Mouse (Mus musculus): Measurements from ENCODE around the gene Chst3.
A peak's percentile ranks its signal among the peaks of the same experiment; 100 is the strongest.
"Not testable (repeated sequence)": the region's sequence is repeated elsewhere in the genome, so short reads cannot be mapped to it uniquely, and the experiment has no call there.

Gene Chst3

DNA sequence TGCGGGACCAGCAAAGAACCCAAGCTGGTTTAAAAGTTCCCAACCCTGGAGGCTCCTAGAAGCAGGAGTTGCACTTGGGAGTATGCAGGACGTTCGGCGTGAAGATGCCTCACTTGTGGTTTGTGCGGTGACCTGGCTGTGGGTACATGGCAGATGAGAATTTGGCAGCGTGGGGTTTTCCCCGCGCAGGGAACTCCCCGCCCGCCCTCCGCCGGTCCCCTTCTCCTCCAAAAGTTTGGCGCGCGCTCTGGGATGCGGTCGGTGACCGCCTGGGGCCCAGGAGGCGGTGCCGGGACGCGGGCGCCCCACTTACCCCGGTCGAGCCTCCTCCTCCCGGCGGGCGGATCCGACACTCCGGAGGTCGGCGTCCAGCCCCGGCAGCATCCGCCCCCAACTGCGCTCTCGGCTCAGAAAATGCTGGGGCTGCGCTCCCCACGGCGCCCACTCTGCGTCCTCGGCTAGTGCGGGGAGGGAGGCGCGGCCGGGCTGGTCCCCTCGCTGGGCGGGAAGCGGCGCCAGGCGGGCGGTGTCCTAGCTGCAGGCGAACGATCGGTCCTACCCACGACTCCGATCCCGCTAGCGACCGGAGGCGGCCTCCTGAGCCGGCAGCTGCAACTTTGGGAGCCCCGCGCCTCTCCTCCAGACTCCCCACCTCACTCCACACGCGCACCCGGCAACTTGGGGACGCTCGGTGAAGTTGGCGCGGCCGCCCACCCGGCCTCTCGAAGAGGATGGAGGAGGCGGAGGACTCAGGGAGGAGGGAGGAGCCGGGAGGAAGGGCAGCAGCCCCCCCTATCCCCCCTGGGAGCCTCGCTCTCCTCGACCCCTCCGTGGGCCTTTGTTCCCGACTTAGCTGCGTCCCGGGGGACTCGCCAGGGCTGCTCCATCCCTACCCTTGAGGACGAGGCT, at the start of gene Chst3:
Gene Chst3 (minus strand): TSS at position 670 of the 909 bp plus-strand sequence.
- peak; percentile 86 for DNase-seq

DNA sequence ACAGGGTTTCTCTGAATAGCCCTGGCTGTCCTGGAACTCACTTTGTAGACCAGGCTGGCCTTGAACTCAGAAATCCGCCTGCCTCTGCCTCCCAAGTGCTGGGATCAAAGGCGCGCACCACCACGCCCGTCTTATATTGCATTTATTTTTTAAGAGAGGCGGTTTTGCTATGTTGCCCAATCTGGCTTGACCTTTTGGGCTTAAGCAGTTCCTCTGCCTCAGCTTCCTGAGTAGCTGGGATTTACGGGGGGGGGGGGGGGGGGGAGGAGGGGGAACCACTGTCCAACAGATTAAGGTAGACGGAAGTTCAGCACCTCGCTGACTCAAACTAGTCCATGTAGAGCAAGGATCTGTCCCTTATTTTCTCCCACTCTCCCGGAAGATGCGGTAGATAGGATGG, 49.7 kb upstream of the Chst3 start:
- no peak for DNase-seq

DNA sequence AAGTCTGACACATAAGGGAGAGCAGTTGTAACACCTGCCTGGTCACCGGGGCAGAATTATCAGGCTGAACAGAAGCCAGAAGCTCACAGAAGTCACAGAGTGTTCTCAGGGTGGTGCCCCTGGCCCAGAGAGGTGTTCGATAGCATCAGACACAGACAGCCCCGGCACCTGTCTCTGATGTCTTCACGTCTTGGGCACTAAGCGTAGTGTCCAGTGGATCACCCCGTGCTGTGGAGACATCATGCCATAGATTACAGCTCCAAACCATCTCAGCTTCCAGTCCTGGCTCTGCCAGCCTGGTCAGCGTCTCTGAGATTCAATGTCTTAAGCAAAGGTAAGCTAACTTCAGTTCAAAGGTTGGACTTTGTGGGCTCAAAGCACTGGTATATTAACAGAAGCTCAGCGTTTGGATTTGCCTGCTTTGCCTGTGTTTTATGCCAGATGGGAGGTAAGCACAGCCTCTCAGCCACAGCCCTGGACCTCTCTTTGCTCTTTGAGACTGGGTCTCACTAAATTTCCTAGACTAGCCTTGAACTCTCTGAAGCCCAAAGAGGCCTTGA, 47.9 kb upstream of the Chst3 start:
- no peak for DNase-seq

DNA sequence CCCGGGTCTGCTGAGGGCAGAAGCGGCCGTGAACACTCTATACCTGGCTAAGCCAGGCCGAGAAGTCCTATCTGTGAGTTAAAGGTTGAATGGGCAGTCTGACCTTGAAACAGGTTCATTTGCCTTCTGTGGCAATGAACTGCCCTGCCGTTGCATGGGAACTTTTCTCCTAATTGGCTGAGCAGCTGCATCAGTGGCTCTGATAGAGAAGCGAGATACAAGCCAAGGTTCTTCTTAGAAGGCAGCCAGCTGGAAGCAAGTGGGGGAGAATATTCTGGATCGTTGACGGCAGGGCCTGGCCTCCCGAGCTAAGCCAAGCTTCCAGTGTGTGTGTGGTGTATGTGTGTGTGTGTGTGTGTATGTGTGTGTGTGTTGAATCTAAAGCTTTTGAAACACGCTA, 46.2 kb upstream of the Chst3 start:
- peak; percentile 70 for DNase-seq

DNA sequence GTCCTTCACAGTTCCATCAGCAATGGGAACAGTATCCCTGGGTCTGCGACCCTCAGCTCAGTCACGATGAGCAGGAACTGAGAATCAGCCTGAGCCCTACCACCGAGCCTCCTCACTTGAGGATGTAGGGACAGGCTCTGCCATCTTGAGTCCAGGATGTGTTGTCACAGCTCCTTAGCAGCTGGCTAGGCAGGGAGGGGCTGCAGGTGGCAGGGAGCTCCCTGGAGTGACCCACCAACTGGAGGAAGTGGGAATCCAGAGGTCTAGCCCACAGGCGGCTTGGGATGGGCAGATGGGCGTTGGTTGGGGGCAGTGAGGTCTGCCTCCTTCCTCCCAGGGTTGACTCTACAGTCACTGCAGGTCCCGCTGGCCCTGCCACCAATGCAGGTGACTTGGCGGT, 44.3 kb upstream of the Chst3 start:
- DNase-seq: no peak

DNA sequence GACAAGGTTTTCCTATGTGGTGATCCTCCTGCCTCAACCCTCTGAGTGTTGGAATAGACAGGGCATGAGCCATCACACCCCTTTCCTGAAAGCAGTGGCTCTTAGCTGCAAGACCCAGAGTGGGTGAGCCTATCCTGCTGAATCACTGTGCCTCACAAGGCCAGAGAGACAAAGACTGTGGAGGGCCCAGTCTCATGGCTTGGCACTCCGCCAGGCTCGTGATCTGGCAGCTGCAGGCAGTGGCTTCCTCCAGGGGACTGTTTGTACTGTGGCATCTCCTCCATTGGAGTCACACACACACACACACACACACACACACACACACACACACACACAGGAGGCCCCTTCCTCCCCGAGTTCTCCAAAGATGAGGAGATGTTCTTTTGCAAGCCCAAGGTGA, 43.3 kb upstream of the Chst3 start:
- peak; percentile 94 for DNase-seq

DNA sequence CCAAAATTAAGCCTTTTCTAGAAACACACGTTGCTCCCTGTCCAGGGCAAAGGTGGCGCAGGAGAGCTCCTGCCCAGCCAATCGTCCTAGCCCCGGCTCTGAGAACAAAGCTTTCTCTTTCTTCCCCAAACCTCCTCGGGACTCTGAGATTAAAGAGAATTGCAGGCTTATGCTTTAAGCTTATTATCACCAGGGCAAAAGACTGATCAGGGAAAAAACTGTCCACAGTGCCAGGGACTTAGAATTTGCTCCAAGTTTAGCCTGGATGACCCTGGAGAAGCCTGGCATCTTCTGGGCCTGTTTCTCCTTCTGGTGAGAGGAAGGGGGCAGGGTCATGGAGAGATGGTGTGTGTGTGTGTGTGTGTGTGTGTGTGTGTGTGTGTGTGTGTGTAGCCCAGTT, 42.5 kb upstream of the Chst3 start:
- peak; percentile 51 for DNase-seq

DNA sequence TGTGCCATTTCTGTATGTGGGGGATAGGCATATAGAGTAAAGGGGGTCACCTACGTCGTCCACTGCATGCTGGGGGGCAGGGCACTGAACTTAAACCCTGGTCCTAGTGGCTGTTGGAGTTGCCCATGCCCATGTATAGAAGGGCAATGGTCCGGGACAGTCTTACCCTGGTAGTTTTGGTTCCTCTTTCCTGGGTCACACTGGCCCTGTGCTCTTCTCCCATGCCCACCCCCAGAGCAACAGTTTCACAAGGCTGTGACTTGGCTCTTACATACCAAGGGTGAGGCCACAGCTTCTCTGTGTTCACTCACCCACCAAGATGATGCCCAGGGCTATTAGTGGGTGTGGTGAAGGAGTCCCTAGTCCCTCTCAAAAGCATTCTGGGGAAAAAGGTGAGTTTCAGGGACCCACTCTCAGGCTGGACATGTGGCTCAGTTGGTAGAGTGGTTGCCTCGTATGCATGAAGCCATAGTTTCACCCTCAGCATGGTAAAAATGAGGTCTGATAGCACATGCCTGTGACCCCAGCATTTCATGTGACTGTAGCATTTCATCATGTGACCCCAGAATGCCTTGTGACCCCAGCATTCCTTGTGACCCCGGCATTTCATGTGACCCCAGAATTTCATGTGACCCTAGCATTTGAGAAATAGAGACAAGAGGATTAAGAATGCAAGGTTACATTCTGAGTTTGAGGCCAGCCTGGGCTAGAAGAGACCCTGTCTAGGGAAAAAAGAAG, 41.7 kb upstream of the Chst3 start:
- DNase-seq: no peak

DNA sequence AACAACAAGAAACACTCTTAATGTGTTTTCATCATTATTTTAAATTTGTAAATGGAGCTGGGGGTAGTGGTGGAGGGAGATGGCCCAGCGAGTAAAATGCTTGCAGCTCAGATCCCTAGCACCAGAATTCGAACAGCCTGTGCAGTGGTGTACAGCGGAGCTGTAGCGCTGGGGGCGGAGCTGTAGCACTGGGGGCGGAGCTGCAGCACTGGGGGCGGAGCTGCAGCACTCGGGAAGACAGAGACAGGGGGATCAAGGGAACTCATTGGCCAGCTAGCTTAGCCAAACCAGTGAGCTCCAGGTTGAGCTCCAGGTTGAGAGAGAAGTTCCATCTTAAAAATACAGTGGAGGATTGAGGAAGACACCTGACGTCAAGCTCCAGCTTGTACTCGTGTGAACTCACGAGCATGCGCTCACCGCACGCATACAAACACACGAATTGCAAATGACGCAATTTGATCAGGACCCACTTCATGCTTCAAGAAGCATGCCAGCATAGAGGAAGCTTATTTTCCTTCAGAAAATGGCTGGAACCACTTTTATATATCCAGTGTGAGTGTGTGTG, 38.3 kb upstream of the Chst3 start:
- DNase-seq: peak; percentile 35

DNA sequence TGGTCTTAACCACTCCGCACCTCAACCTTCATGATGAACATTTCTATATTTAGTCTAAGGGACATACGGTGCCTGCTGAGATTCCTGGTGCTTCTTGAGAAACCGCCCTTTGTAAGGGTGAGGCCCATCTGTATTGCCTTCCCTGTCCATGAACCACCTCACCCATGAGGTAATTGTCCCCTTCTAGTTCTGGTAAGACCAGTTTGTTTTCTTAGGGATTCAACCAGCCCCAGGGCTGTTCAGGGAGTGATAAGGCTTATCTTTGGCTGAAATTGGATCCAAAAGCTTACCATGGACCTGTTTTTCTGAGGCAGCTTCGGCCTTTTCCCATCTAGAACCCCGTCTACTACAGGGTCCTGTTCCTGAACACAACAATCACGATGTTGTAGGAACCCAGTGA, 37.0 kb upstream of the Chst3 start:
- DNase-seq: no peak

DNA sequence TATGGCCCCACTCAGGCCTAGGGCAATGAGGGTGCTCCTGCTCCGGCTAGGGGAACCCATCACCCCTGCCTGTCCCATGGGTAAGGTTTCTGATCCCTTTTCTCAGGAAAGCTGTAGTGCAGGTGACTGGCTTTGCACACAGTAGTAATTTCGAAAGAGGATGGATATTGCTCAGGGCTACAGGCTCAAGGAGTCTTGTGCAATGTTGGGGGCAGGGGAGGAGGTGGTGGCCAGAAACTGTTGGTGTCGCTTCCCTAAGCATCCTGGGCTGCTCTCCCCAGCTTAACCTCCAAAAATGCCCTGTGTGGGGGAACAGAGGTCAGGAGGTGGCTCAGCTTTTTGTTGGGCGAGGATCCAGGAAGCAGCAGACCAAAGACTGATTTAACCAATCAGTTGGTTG, 33.5 kb upstream of the Chst3 start:
- DNase-seq: no peak

DNA sequence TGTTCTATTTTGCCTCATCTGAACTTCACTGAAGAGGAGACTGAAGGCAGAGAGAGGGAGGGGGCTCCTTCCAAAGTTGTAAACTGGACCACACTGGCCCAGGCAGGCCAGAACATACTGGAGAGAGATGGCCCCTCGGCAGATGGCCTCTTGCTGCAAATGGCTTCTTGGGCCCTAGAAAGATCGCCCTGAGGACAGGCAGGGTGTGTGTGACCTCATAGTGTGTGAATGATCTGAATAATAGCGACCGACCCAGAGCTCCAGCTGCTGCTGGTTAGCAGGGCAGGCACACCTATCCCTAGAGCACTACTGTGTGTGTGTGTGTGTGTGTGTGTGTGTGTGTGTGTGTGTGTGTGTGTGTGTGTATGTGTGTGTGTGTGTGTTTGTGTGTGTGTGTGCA, 33.1 kb upstream of the Chst3 start:
- DNase-seq: no peak

DNA sequence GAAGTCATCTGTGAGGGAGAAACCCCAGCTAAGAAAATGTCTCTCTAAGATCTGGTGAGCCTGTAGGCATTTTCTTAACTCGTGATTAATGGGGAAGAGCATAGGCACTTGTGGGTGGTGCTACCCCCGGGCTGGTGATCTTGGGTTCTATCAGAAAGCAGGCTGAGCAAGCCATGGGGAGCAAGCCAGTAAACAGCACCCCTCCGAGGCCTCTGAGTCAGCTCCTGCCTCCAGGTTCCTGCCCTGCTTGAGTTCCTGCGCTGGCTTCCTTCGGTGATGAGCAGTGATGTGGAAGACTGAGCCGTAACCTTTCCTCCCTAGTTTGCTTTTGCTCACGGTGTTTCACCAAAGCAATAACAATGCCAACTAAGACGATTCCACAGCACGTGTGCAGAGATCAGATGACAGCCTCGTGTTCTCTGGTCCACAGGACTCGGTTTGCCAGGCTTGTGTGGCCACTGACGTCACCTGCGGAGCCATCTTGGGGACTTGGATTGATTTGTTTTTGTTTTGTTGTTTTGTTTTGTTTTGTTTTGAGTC, 31.4 kb upstream of the Chst3 start:
- DNase-seq: no peak

DNA sequence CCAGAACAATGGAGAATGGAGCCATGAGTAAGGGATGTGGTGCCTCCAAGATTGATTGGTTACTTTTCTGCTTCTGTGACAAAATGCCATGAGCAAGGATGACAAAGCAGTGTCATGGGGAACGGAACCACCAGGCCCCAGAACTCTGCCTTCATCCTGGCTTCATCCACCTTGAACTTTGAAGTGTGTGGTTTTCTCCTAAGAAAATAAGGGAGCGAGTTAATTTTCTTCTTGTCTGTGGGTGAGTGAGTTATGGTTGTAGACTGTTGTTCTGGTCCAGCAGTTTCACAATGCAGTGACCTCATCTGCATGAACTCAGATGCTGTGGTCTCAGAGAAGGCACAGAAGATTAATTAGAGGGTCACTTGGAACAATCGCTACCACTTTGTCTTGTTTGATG, 29.3 kb upstream of the Chst3 start:
- not testable (repeated sequence) for DNase-seq

DNA sequence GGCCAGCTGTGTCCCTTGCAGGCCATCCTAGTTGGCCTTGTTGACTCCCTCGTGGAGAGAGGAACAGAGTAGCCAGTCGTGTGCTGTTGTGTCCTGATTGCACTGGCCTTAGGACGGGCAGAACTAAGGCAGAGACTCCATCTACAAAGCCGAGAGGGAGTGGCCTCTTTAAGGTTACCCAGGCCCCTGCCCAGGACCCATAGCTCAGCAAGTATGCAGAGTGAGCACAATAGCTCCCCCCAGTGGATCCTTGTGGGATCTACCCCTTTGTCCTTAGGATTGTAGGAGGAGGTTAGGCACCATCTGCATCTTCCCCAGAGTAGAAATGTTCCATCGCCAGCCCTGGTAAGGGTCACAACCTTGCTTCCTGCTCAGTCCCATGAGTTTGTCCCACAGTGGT, 27.5 kb upstream of the Chst3 start:
- DNase-seq: peak; percentile 84

DNA sequence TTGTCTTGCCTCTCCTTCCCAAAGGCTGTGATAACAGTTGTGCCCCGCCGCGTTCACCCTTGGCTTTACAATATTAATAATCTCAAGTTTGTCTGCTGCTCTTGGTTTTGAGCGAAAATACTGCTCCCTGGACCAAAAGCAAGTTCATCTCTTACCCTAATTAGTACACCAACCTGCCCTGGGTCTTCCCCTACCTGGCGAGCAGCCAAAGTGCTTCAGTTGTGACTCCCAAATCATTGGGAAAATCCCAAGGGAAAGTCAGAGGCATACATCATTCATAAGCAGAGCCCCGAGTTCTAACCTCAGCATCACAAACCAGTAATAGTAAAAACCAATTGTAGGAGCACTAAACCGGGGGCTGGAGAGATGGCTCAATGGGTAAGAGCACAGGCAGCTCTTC, 26.6 kb upstream of the Chst3 start:
- DNase-seq: no peak

DNA sequence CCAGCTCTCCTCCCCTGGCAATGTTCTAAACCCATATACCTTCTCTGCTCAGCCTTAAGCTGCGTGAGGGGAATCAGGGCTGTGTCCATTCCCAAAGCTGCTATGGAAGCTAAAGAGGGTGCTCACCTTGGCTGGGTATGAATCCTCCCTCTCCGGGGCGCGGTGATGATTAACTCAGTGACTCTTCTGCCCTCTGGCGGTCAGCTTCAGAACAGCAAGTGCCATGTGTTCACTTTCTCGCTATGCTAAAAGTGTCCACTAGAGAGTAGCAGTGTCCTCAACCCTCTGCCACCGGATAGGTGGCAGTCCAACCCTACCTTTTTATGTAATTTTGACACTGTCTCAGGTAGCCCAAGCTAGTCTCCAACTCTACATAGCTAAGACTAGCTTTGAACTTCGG, 26.0 kb upstream of the Chst3 start:
- peak; percentile 92 for DNase-seq

DNA sequence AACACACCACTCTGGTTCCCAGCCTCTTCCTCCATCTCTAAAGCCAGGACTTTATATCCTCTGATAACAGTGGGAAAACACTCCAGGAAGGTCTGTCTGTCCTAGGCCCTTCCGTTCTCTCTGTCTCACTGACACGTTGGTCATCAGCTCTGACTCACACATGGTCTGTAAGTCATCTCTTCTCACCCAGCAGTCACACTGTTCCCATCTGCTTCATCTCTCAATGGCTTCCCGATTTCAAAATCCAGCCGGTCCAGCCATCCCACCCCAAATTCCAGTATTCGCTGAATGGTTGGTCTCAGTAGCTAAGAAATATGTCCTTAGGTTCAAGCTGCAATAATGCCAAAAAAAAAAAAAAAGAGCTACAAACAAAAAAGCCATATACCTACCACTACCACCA, 24.9 kb upstream of the Chst3 start:
- no peak for DNase-seq

DNA sequence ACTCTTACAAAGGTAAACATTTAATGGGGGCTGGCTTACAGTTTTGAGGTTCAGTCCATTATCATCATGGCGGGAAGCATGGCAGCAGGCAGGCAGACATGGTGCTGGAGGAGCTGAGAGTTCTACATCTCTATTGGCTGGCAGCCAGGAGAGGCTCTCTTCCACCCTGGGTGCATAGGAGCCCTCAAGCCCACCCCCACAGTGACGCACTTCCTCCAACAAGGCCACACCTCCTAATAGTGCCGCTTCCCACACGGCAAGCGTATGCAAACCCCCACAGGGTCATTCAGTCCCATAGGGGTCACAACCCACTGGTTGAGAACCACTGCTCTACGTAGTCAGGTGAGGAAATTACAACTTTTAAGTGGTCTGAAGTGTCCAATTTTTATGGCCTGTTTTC, 21.4 kb upstream of the Chst3 start:
- DNase-seq: no peak

DNA sequence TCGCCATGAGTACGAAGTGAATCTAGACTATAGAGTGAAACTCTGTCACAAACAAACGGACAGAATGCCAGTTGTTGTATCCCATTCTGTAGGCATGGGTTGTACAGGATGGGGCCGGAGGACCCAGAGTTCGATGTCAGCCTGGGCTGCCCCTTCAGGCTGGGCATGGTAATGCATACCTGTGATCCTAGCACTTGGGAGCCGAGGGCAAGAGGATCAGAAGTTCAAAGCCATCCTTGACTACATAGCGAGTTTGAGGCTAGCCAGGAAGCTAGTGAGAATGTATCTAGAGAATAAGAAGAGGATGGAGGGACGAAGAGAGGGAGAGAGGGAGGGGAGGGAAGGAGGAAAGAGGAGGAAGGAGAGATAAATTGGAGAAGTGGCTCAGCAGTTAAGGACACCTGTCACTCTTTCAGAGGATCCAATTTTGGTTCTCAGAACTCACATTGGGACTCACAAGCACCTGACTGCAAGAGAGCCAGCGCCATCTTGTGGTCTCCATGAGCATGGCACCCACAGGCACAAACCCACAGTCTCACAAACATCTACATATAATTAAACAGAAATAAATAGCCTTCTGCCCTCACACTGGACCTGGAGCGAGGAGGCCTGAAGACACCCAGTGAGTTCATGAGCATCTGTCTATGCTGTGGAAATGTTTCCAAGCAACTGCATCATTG, 18.6 kb upstream of the Chst3 start:
- peak; percentile 76 for DNase-seq

DNA sequence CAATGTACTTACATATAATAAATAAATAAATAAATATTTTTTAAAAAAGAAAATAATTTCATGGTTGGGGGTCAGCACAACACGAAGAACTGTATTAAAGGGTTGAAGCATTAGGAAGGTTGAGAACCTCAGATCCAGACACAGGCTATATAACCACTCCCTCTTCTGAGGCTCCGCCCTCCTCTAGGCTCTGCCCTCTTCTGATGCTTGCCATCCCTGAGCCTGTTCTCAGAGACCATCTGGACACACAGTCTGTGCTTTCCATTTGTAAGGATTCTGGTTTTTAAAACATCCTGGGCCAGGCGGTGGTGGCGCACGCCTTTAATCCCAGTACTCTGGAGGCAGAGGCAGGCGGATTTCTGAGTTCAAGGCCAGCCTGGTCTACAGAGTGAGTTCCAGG, 16.8 kb upstream of the Chst3 start:
- not testable (repeated sequence) for DNase-seq

DNA sequence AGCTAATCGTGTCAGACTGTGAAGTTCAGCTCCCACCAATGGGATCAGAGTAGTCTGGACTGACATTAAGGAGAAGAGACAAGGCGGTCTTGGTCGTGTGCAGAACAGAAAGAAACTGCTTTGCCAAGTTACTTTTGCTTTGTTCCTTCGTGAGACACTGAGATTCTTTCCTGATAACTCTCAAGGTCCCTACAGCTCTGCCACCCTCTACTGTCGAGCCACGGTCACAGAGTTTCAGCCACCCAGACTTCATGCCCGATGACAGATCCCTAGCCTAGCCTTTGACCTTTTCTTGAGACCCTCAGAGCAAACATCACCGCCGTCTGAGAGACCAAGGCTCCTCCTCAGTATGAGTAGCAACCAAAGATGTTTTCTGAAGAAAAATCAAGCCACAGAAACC, 14.9 kb upstream of the Chst3 start:
- no peak for DNase-seq
